Mouse (Mus musculus) CH12.LX (cell line): ENCODE results near the gene H2-Aa. TPM values are rescaled to one million over a fixed set of nuclear protein-coding genes. Genes with fewer than 3 reads are reported as not detected.

ENCODE experiments used
- DNase-seq: peaks from one replicate; pipeline ENCODE4 v3.0.0-alpha.2; 2013; ENCODE audit errors: extremely low read depth
- H3K27ac ChIP-seq: 2 replicates; pipeline ENCODE4 v1.5.1; 2012; ENCODE audit warnings: low read depth, mild to moderate bottlenecking, control low read depth, moderate library complexity; ENCODE audit not compliant: insufficient read depth
- H3K27me3 ChIP-seq: replicated peaks from 2 replicates; pipeline ENCODE3; 2012; ENCODE audit warnings: inconsistent platforms
- H3K36me3 ChIP-seq, 2 experiments: replicated peaks in 1 of 2; 2 replicates each; pipeline versions ENCODE3 to v1.6.1; 2012; ENCODE audit warnings: inconsistent platforms in 1 of 2, low read length in 1 of 2, mild to moderate bottlenecking in 1 of 2, mixed read lengths in 1 of 2, moderate library complexity in 1 of 2; ENCODE audit not compliant: control insufficient read depth in 1 of 2, insufficient read depth in 1 of 2
- H3K4me1 ChIP-seq, 2 experiments: 2 replicates each; pipeline ENCODE4 v1.6.1; 2012; ENCODE audit warnings: inconsistent platforms in 1 of 2, moderate library complexity in 1 of 2; ENCODE audit not compliant: insufficient read depth in 2 of 2, control insufficient read depth in 1 of 2
- H3K4me2 ChIP-seq: 2 replicates; pipeline ENCODE4 v1.6.1; 2012; ENCODE audit warnings: low read depth, mild to moderate bottlenecking, control low read depth; ENCODE audit not compliant: poor library complexity, insufficient read depth, severe bottlenecking
- H3K4me3 ChIP-seq, 3 experiments: fragments of 150-350 bp in 1 of 3; sonication (generic) in 1 of 3; replicated peaks in 1 of 3; 2 replicates each; pipeline versions ENCODE3 to v1.5.1; 2011 to 2012; ENCODE audit warnings: low read depth in 2 of 3, low read length in 2 of 3, mild to moderate bottlenecking in 2 of 3, moderate library complexity in 2 of 3, control low read depth in 1 of 3, improper control_type of control experiment in 1 of 3, inconsistent platforms in 1 of 3, mixed read lengths in 1 of 3; ENCODE audit not compliant: poor library complexity in 1 of 3
- H3K79me2 ChIP-seq: replicated peaks from 2 replicates; pipeline ENCODE4 v1.6.1; 2012; ENCODE audit warnings: mild to moderate bottlenecking, moderate library complexity; ENCODE audit not compliant: control insufficient read depth, poor library complexity, insufficient read depth, severe bottlenecking; ENCODE audit errors: extremely low read depth
- H3K9ac ChIP-seq: 2 replicates; pipeline ENCODE4 v1.6.1; 2012; ENCODE audit warnings: low read depth, mild to moderate bottlenecking, control low read depth, moderate library complexity; ENCODE audit not compliant: insufficient read depth
- H3K9me3 ChIP-seq: replicated peaks from 2 replicates; pipeline ENCODE3; 2012; ENCODE audit warnings: low read length, inconsistent platforms, mixed read lengths
- BHLHE40 ChIP-seq: IDR thresholded peaks from 2 replicates; pipeline ENCODE4 v1.6.1; 2011; ENCODE audit warnings: mild to moderate bottlenecking, low read depth, low read length, improper control_type of control experiment
- CHD1 ChIP-seq: IDR thresholded peaks from 2 replicates; pipeline ENCODE4 v1.6.1; 2012; ENCODE audit warnings: low read depth, low read length, improper control_type of control experiment, inconsistent platforms
- CHD2 ChIP-seq: IDR thresholded peaks from 2 replicates; pipeline ENCODE4 v1.6.1; 2011; ENCODE audit warnings: low read length, improper control_type of control experiment
- CTCF ChIP-seq, 2 experiments: IDR thresholded peaks in 1 of 2; conservative IDR thresholded peaks in 1 of 2; 2 replicates each; pipeline ENCODE4 v1.5.1; 2011 to 2012; ENCODE audit warnings: low read depth in 2 of 2, low read length in 2 of 2, improper control_type of control experiment in 1 of 2, inconsistent platforms in 1 of 2, mild to moderate bottlenecking in 1 of 2, moderate library complexity in 1 of 2
- E2F4 ChIP-seq: IDR thresholded peaks from 2 replicates; pipeline ENCODE4 v1.6.1; 2011; ENCODE audit warnings: low read depth, low read length, improper control_type of control experiment; ENCODE audit not compliant: insufficient replicate concordance
- ELF1 ChIP-seq: IDR thresholded peaks from 2 replicates; pipeline ENCODE4 v1.6.1; 2014; ENCODE audit warnings: low read depth, mild to moderate bottlenecking, inconsistent platforms, low read length, improper control_type of control experiment
- EP300 ChIP-seq: IDR thresholded peaks from 2 replicates; pipeline ENCODE4 v1.6.1; 2011; ENCODE audit warnings: low read length, improper control_type of control experiment
- ETS1 ChIP-seq: conservative IDR thresholded peaks from 2 replicates; pipeline ENCODE4 v1.6.1; 2012; ENCODE audit warnings: low read depth, mild to moderate bottlenecking, inconsistent platforms, low read length, improper control_type of control experiment, moderate library complexity
- GABPA ChIP-seq: IDR thresholded peaks from 2 replicates; pipeline ENCODE4 v1.6.1; 2012; ENCODE audit warnings: low read depth, low read length, improper control_type of control experiment, inconsistent platforms; ENCODE audit not compliant: insufficient replicate concordance
- HCFC1 ChIP-seq: IDR thresholded peaks from 2 replicates; pipeline ENCODE4 v1.6.1; 2012; ENCODE audit warnings: low read depth, mild to moderate bottlenecking, inconsistent platforms, low read length, improper control_type of control experiment
- IRF4 ChIP-seq: IDR thresholded peaks from 2 replicates; pipeline ENCODE4 v1.6.1; 2014; ENCODE audit warnings: low read depth, mild to moderate bottlenecking, inconsistent platforms, low read length, improper control_type of control experiment
- JUN ChIP-seq: IDR thresholded peaks from 2 replicates; pipeline ENCODE4 v1.6.1; 2011; ENCODE audit warnings: low read depth, mild to moderate bottlenecking, low read length, improper control_type of control experiment, moderate library complexity; ENCODE audit not compliant: insufficient read depth
- JUND ChIP-seq: conservative IDR thresholded peaks from 2 replicates; pipeline ENCODE4 v1.6.1; 2011; ENCODE audit warnings: low read depth, low read length, improper control_type of control experiment
- KAT2A ChIP-seq: IDR thresholded peaks from 2 replicates; pipeline ENCODE4 v1.6.1; 2012; ENCODE audit warnings: low read length, improper control_type of control experiment, inconsistent platforms; ENCODE audit not compliant: insufficient replicate concordance
- MAFK ChIP-seq: IDR thresholded peaks from 2 replicates; pipeline ENCODE4 v1.6.1; 2011; ENCODE audit warnings: low read length, improper control_type of control experiment; ENCODE audit not compliant: insufficient replicate concordance
- MAX ChIP-seq: IDR thresholded peaks from 2 replicates; pipeline ENCODE4 v1.6.1; 2011; ENCODE audit warnings: low read length, improper control_type of control experiment
- MAZ ChIP-seq: IDR thresholded peaks from 2 replicates; pipeline ENCODE4 v1.6.1; 2012; ENCODE audit warnings: low read depth, mild to moderate bottlenecking, inconsistent platforms, low read length, improper control_type of control experiment, moderate library complexity
- MEF2A ChIP-seq: IDR thresholded peaks from 2 replicates; pipeline ENCODE4 v1.6.1; 2014; ENCODE audit warnings: low read depth, mild to moderate bottlenecking, inconsistent platforms, low read length, improper control_type of control experiment, borderline replicate concordance
- MXI1 ChIP-seq: IDR thresholded peaks from 2 replicates; pipeline ENCODE4 v1.6.1; 2011; ENCODE audit warnings: mild to moderate bottlenecking, low read depth, low read length, improper control_type of control experiment
- MYC ChIP-seq: IDR thresholded peaks from 2 replicates; pipeline ENCODE4 v1.6.1; 2011; ENCODE audit warnings: low read depth, mild to moderate bottlenecking, improper control_type of control experiment, low read length
- NELFE ChIP-seq: IDR thresholded peaks from 2 replicates; pipeline ENCODE4 v1.6.1; 2011; ENCODE audit warnings: low read depth, low read length, improper control_type of control experiment
- NRF1 ChIP-seq: IDR thresholded peaks from 2 replicates; pipeline ENCODE4 v1.6.1; 2014; ENCODE audit warnings: low read depth, mild to moderate bottlenecking, inconsistent platforms, low read length, improper control_type of control experiment, moderate library complexity
- PAX5 ChIP-seq: IDR thresholded peaks from 2 replicates; pipeline ENCODE4 v1.6.1; 2012; ENCODE audit warnings: low read length, inconsistent platforms, mixed read lengths
- POLR2A ChIP-seq: IDR thresholded peaks from 2 replicates; pipeline ENCODE4 v1.6.1; 2011; ENCODE audit warnings: low read depth, mild to moderate bottlenecking, improper control_type of control experiment, low read length
- POLR2AphosphoS2 ChIP-seq: IDR thresholded peaks from 2 replicates; pipeline ENCODE4 v1.6.1; 2011; ENCODE audit warnings: low read depth, low read length, improper control_type of control experiment
- RAD21 ChIP-seq: IDR thresholded peaks from 2 replicates; pipeline ENCODE4 v1.6.1; 2011; ENCODE audit warnings: low read depth, mild to moderate bottlenecking, low read length, improper control_type of control experiment, moderate library complexity
- RCOR1 ChIP-seq: conservative IDR thresholded peaks from 2 replicates; pipeline ENCODE4 v1.6.1; 2012; ENCODE audit warnings: low read depth, mild to moderate bottlenecking, inconsistent platforms, low read length, improper control_type of control experiment
- SIN3A ChIP-seq: IDR thresholded peaks from 2 replicates; pipeline ENCODE4 v1.6.1; 2012; ENCODE audit warnings: low read length, improper control_type of control experiment, inconsistent platforms
- SMC3 ChIP-seq: IDR thresholded peaks from 2 replicates; pipeline ENCODE4 v1.6.1; 2011; ENCODE audit warnings: low read depth, low read length, improper control_type of control experiment
- TBP ChIP-seq: conservative IDR thresholded peaks from 2 replicates; pipeline ENCODE4 v1.6.1; 2011; ENCODE audit warnings: low read depth, low read length, improper control_type of control experiment
- TCF12 ChIP-seq: IDR thresholded peaks from 2 replicates; pipeline ENCODE4 v1.6.1; 2014; ENCODE audit warnings: low read depth, mild to moderate bottlenecking, inconsistent platforms, low read length, improper control_type of control experiment
- UBTF ChIP-seq: IDR thresholded peaks from 2 replicates; pipeline ENCODE4 v1.6.1; 2012; ENCODE audit warnings: low read depth, mild to moderate bottlenecking, inconsistent platforms, low read length, improper control_type of control experiment, moderate library complexity
- USF1 ChIP-seq: IDR thresholded peaks from 2 replicates; pipeline ENCODE4 v1.6.1; 2014; ENCODE audit warnings: low read depth, mild to moderate bottlenecking, inconsistent platforms, low read length, improper control_type of control experiment
- USF2 ChIP-seq: conservative IDR thresholded peaks from 2 replicates; pipeline ENCODE4 v1.6.1; 2011; ENCODE audit warnings: low read depth, low read length, improper control_type of control experiment
- ZC3H11A ChIP-seq: IDR thresholded peaks from 2 replicates; pipeline ENCODE4 v1.6.1; 2012; ENCODE audit warnings: low read depth, mild to moderate bottlenecking, inconsistent platforms, low read length, improper control_type of control experiment
- ZKSCAN1 ChIP-seq: IDR thresholded peaks from 2 replicates; pipeline ENCODE4 v1.6.1; 2012; ENCODE audit warnings: low read depth, inconsistent platforms, low read length, improper control_type of control experiment, borderline replicate concordance
- ZMIZ1 ChIP-seq: IDR thresholded peaks from 2 replicates; pipeline ENCODE4 v1.6.1; 2012; ENCODE audit warnings: low read depth, mild to moderate bottlenecking, inconsistent platforms, low read length, improper control_type of control experiment
- ZNF384 ChIP-seq: IDR thresholded peaks from 2 replicates; pipeline ENCODE4 v1.6.1; 2012; ENCODE audit warnings: low read depth, low read length, improper control_type of control experiment, inconsistent platforms
- dilution Hi-C: fragments of 300-500 bp; cut with MboI; formaldehyde crosslinking; loops from 2 replicates; pipeline ENCODE4 v1.14.3; 2020; ENCODE audit warnings: low sequenced_read_pairs; ENCODE audit not compliant: extremely low pct_unique_long_range_greater_than_20kb, extremely low pct_ligation_motif_present
- in situ Hi-C: fragments of 300-500 bp; cut with MboI; formaldehyde crosslinking; loops from 3 replicates; pipeline ENCODE4 v1.14.3; 2019; ENCODE audit warnings: low sequenced_read_pairs, low pct_ligation_motif_present, low pct_unique_long_range_greater_than_20kb, mixed read lengths
- polyA plus RNA-seq: library from polyadenylated mRNA; unstranded; fragments of >175 nt; gene quantifications from 2 replicates; pipeline ENCODE4 v1.2.1, GENCODE M21; 2012; ENCODE audit warnings: low read depth; ENCODE audit not compliant: insufficient read length
- total RNA-seq, 2 experiments: library from RNA; depleted of rRNA; stranded (reverse); fragments of 300-350 nt in 1 of 2; fragments of >200 nt in 1 of 2; gene quantifications; 2 replicates each; pipeline ENCODE4 v1.2.3; 2012 to 2014

H2-Aa gene
- total RNA-seq (2012; rRNA removed) = 385 and 450 TPM in 2 replicates
- total RNA-seq (2014; rRNA removed) = 481 and 488 TPM in 2 replicates
- polyA plus RNA-seq = 930 and 958 TPM in 2 replicates

DNA sequence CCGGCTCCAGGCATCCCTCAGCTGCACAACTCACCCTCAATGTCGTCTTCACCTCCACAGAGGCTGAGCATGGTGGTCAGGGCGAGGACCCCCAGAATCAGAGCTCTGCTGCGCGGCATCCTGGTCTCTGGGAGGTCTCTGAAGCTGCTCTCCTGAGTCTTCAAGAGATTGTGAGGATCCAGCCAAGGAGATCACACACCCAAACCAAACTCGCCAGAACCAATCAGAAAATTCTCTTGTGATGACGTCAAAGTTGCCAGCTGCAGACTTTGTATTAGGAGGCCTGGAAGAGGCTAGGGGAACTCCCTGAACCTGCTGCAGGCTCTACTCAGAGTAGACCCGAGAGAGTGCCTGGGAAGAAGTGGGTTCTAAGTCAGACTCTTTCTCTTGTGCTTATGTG is at the start of gene H2-Aa:
Gene H2-Aa, minus strand, starts transcription at position 176 of the 400 bp plus-strand sequence.
- H3K4me1 ChIP-seq = peaks cover 7 to 32% of the 10 kb centered on the region in 2 experiments; a peak in 3 of 4 replicates
- peak; percentile 49 for TF ChIP-seq HCFC1
- TF ChIP-seq SIN3A = peak; percentile 74
- TF ChIP-seq ZC3H11A = no peak
- TF ChIP-seq BHLHE40 = peak; percentile 32; the same call in 1 of the 2 replicates
- TF ChIP-seq MXI1 = no peak
- TF ChIP-seq MEF2A = peak; percentile 52; the same call in 1 of the 2 replicates
- no peak for TF ChIP-seq KAT2A
- TF ChIP-seq EP300 = peak; percentile 27; the same call in 1 of the 2 replicates
- TF ChIP-seq GABPA = no peak
- no peak for TF ChIP-seq USF2
- TF ChIP-seq MAX = no peak; the same call in 1 of the 2 replicates
- TF ChIP-seq SMC3 = no peak
- no peak for TF ChIP-seq CHD1
- TF ChIP-seq ETS1 = peak; percentile 74
- no peak for TF ChIP-seq MAFK
- TF ChIP-seq MAZ = no peak
- TF ChIP-seq ELF1 = no peak
- TF ChIP-seq POLR2A = peak; percentile 85
- TF ChIP-seq TBP = peak; percentile 88
- TF ChIP-seq ZKSCAN1 = no peak; the same call in 1 of the 2 replicates
- TF ChIP-seq CHD2 = peak; percentile 99
- peak; percentile 69; the same call in 1 of the 2 replicates for TF ChIP-seq ZMIZ1
- no peak for TF ChIP-seq PAX5
- no peak for TF ChIP-seq CTCF (conservative IDR thresholded peaks at IDR 0.05 in 1 of 2, IDR thresholded peaks at IDR 0.05 in 1 of 2; ENCODE audit: low read depth in 2 of 2, low read length in 2 of 2)
- TF ChIP-seq UBTF = peak; percentile 38; the same call in 1 of the 2 replicates
- peak; percentile 71; the same call in 1 of the 2 replicates for TF ChIP-seq POLR2AphosphoS2
- TF ChIP-seq USF1 = no peak
- no peak; the same call in 1 of the 2 replicates for TF ChIP-seq RAD21
- no peak for TF ChIP-seq RCOR1
- TF ChIP-seq NELFE = peak; percentile 86
- TF ChIP-seq IRF4 = peak; percentile 34; the same call in 1 of the 2 replicates
- no peak for TF ChIP-seq MYC
- TF ChIP-seq JUN = peak; percentile 56; the same call in 1 of the 2 replicates
- TF ChIP-seq JUND = peak; percentile 74
- peak; percentile 81; the same call in 1 of the 2 replicates for TF ChIP-seq TCF12
- TF ChIP-seq E2F4 = no peak
- TF ChIP-seq NRF1 = no peak
- TF ChIP-seq ZNF384 = no peak
- TF ChIP-seq, all 38 proteins: peak for 17
- peak within 1 kb of the TSS; percentile 94 for H3K9ac ChIP-seq
- H3K27me3 ChIP-seq = no peaks in the 10 kb centered on the region
- peak; percentile 100 for DNase-seq
- dilution Hi-C loops (no loop called here), in situ Hi-C loops (no loop called here)
- peaks cover 14 to 36% of the 10 kb centered on the region in 2 experiments for H3K36me3 ChIP-seq
- peaks cover 4% of the 10 kb centered on the region; the same call in 1 of the 2 replicates for H3K79me2 ChIP-seq
- peaks cover 6% of the 10 kb centered on the region for H3K9me3 ChIP-seq
- H3K4me3 ChIP-seq = peak within 1 kb of the TSS; percentile 63 to 72 (median 69)
- H3K27ac ChIP-seq = peak within 1 kb of the TSS; percentile 69
- peak within 1 kb of the TSS; percentile 85 for H3K4me2 ChIP-seq
